Comparison of ENCODE assay signal across 20 mouse cellular contexts in the genomic region with DNA sequence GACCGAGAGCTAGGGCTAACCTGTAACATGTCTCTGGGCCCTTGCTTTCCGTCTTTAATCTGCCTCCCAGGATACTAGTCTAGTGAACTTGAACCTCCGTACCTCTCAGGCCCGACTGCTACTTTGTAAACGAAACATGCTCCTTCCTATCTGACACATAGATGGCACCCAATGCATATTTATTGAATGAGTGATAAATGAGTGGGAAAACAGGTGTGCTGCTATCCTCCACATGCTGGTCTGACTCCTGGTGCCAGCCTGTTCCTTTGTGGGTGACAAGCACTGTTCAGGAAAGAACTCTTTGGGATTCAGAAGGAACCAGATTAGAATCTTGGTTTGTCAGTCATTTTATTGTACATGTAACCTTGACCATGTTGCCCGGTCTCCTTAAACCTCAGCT.
A peak's percentile ranks its signal among the peaks of the same experiment; 100 is the strongest.
DNase-seq lines count a peak whose midpoint lies in the region; ATAC-seq and TF ChIP-seq lines count a peak whose summit lies in the region.
"Had no signal": no experiment of that assay in that cellular context is flagged by ENCODE, and none has a peak within 500 bp of the region (broad histone marks: within the 10 kb centered on the region; RNA-seq: fewer than 3 reads in every experiment).

No protein-coding gene starts in this region.

- H3K4me1 ChIP-seq in forebrain, embryonic 14.5 days (ENCODE audit: control insufficient read depth, insufficient read depth, low read length), result peaks cover 41% of the 10 kb centered on the region
- peaks cover 14% of the 10 kb centered on the region; the same call in 1 of the 2 replicates for H3K4me1 ChIP-seq in forebrain, embryonic 11.5 days (replicated peaks; ENCODE audit: control insufficient read depth, insufficient read depth, low read length)
- H3K4me1 ChIP-seq in forebrain, postnatal 0 days (ENCODE audit: insufficient read depth), result peaks cover 21% of the 10 kb centered on the region
- no peaks in the 10 kb centered on the region for H3K4me1 ChIP-seq in heart, embryonic 11.5 days (ENCODE audit: control insufficient read depth, insufficient read depth, low read length)
- H3K4me1 ChIP-seq: heart, embryonic 10.5 days; limb, embryonic 13.5 days had no signal

- no peak overlapping the region for H3ac ChIP-seq in C2C12 (ENCODE audit: control insufficient read depth, insufficient read length, low read depth)

- H3K79me2 ChIP-seq in C2C12 (ENCODE audit: control insufficient read depth, insufficient read depth), result no peaks in the 10 kb centered on the region

- peak; percentile 22; the same call in 1 of the 2 replicates for ATAC-seq in forebrain, embryonic 14.5 days
- no peak for ATAC-seq in forebrain, embryonic 11.5 days (replicated peaks; ENCODE audit: low FRiP score)
- ATAC-seq in forebrain, postnatal 0 days, result peak; percentile 5; the same call in 1 of the 2 replicates
- ATAC-seq in heart, embryonic 11.5 days (replicated peaks; ENCODE audit: insufficient number of reproducible peaks, low FRiP score, low TSS enrichment), result no peak

- no peaks in the 10 kb centered on the region for H3K9me3 ChIP-seq in forebrain, embryonic 14.5 days (replicated peaks; ENCODE audit: control insufficient read depth, low read length)
- no peaks in the 10 kb centered on the region for H3K9me3 ChIP-seq in forebrain, embryonic 11.5 days (ENCODE audit: control insufficient read depth, low read length)
- no peaks in the 10 kb centered on the region for H3K9me3 ChIP-seq in forebrain, postnatal 0 days (ENCODE audit: low read length)
- no peaks in the 10 kb centered on the region for H3K9me3 ChIP-seq in heart, embryonic 11.5 days (replicated peaks; ENCODE audit: control insufficient read depth, low read length)
- H3K9me3 ChIP-seq: heart, embryonic 10.5 days; limb, embryonic 13.5 days; liver, embryonic 13.5 days; neural tube, embryonic 13.5 days had no signal

- no peaks in the 10 kb centered on the region for H3K79me3 ChIP-seq in C2C12 (ENCODE audit: low read depth)

- 0 out of 2 replicates have a peak overlapping the region, but pooled peaks have one; percentile 6 for H3K9ac ChIP-seq in forebrain, embryonic 14.5 days (ENCODE audit: low read length)
- no peak overlapping the region for H3K9ac ChIP-seq in forebrain, embryonic 11.5 days (ENCODE audit: low read length)
- no peak overlapping the region for H3K9ac ChIP-seq in forebrain, postnatal 0 days
- no peak overlapping the region for H3K9ac ChIP-seq in heart, embryonic 11.5 days (ENCODE audit: low read depth, low read length)
- H3K9ac ChIP-seq: hindbrain, embryonic 14.5 days; limb, embryonic 13.5 days; liver, embryonic 13.5 days; lung, embryonic 14.5 days; neural tube, embryonic 13.5 days had no signal

- peak; percentile 70 for DNase-seq in forebrain, embryonic 14.5 days (ENCODE audit: low spot score)
- no peak for DNase-seq in forebrain, embryonic 11.5 days (ENCODE audit: low spot score)
- DNase-seq in layer of hippocampus, adult 2 months (ENCODE audit: low spot score in 2 of 2), result no peak
- no peak for DNase-seq in layer of hippocampus, postnatal 10 days (ENCODE audit: low spot score in 2 of 2)
- peak; percentile 63 for DNase-seq in forebrain, postnatal 0 days
- no peak for DNase-seq in kidney, adult 11 months
- DNase-seq: adrenal gland, postnatal 10 days; cerebellum, adult 9-11 months; heart, postnatal 14 days; kidney, adult 8-10 months; kidney, postnatal 14 days; liver, embryonic 13.5 days; lung, embryonic 14.5 days; lung, postnatal 4 days had no signal

- 67% methylated on average over 6 of the region's 6 CpGs for WGBS in forebrain, embryonic 14.5 days
- 87% methylated on average over 6 of the region's 6 CpGs for WGBS in forebrain, embryonic 11.5 days
- 60% methylated on average over 6 of the region's 6 CpGs for WGBS in forebrain, postnatal 0 days
- WGBS in heart, embryonic 11.5 days (ENCODE audit: insufficient replicate concordance), result 80% methylated on average over 6 of the region's 6 CpGs

- H3K4me2 ChIP-seq in forebrain, embryonic 14.5 days (ENCODE audit: low read length), result peak overlapping the region; percentile 15; the same call in 1 of the 2 replicates
- H3K4me2 ChIP-seq in forebrain, embryonic 11.5 days (ENCODE audit: low read depth, low read length, severe bottlenecking), result no peak overlapping the region
- no peak overlapping the region for H3K4me2 ChIP-seq in forebrain, postnatal 0 days (ENCODE audit: low read depth)
- no peak overlapping the region for H3K4me2 ChIP-seq in heart, embryonic 11.5 days
- H3K4me2 ChIP-seq: hindbrain, embryonic 14.5 days; limb, embryonic 13.5 days; liver, embryonic 13.5 days; lung, embryonic 14.5 days; neural tube, embryonic 13.5 days had no signal

- H3K36me3 ChIP-seq in forebrain, embryonic 14.5 days (ENCODE audit: control insufficient read depth, insufficient read depth, low read length), result no peaks in the 10 kb centered on the region
- H3K36me3 ChIP-seq in forebrain, embryonic 11.5 days (ENCODE audit: control insufficient read depth, insufficient read depth, low read length), result no peaks in the 10 kb centered on the region
- H3K36me3 ChIP-seq in C2C12 (ENCODE audit: control insufficient read depth, insufficient read depth), result no peaks in the 10 kb centered on the region
- no peaks in the 10 kb centered on the region for H3K36me3 ChIP-seq in forebrain, postnatal 0 days (ENCODE audit: insufficient read depth)
- H3K36me3 ChIP-seq in heart, embryonic 11.5 days (ENCODE audit: control insufficient read depth, insufficient read depth, low read length), result no peaks in the 10 kb centered on the region
- H3K36me3 ChIP-seq: heart, embryonic 10.5 days; limb, embryonic 13.5 days; liver, embryonic 13.5 days; neural tube, embryonic 13.5 days had no signal

- H3K27me3 ChIP-seq in forebrain, embryonic 14.5 days (replicated peaks; ENCODE audit: control insufficient read depth, insufficient read depth, low read length), result no peaks in the 10 kb centered on the region
- no peaks in the 10 kb centered on the region for H3K27me3 ChIP-seq in forebrain, embryonic 11.5 days (ENCODE audit: control insufficient read depth, insufficient read depth, low read length)
- H3K27me3 ChIP-seq in C2C12 (ENCODE audit: control insufficient read depth, insufficient read depth, insufficient read length), result no peaks in the 10 kb centered on the region
- H3K27me3 ChIP-seq in forebrain, postnatal 0 days (ENCODE audit: insufficient read depth, low read length), result no peaks in the 10 kb centered on the region
- no peaks in the 10 kb centered on the region for H3K27me3 ChIP-seq in heart, embryonic 11.5 days (ENCODE audit: control insufficient read depth, insufficient read depth, low read length)
- H3K27me3 ChIP-seq: limb, embryonic 13.5 days; liver, embryonic 13.5 days had no signal

- peak; percentile 53 for TF ChIP-seq CTCF in layer of hippocampus, adult 2 months (conservative IDR thresholded peaks at IDR 0.05)
- TF ChIP-seq CTCF in C2C12 (IDR thresholded peaks at IDR 0.05; ENCODE audit: control insufficient read depth, insufficient read depth, insufficient read length), result no peak
- no peak for TF ChIP-seq CTCF in forebrain, postnatal 0 days (IDR thresholded peaks at IDR 0.05; ENCODE audit: low read depth)

- H3K27ac ChIP-seq in forebrain, embryonic 14.5 days (ENCODE audit: low read depth, low read length), result peak overlapping the region; percentile 69
- no peak overlapping the region for H3K27ac ChIP-seq in forebrain, embryonic 11.5 days (ENCODE audit: low read depth, low read length)
- H3K27ac ChIP-seq in layer of hippocampus, adult 2 months, result peak overlapping the region; percentile 88
- H3K27ac ChIP-seq in forebrain, postnatal 0 days (ENCODE audit: low read depth, low read length), result peak overlapping the region; percentile 80
- H3K27ac ChIP-seq in heart, embryonic 11.5 days (ENCODE audit: low read depth, low read length), result no peak overlapping the region
- H3K27ac ChIP-seq: heart, embryonic 10.5 days; hindbrain, embryonic 14.5 days; limb, embryonic 13.5 days; liver, embryonic 13.5 days; neural tube, embryonic 13.5 days had no signal

- no peak overlapping the region for H3K4me3 ChIP-seq in forebrain, embryonic 14.5 days (ENCODE audit: low read depth, low read length)
- no peak overlapping the region for H3K4me3 ChIP-seq in forebrain, embryonic 11.5 days (ENCODE audit: low read depth, low read length)
- H3K4me3 ChIP-seq in layer of hippocampus, adult 2 months, result no peak overlapping the region
- no peak overlapping the region for H3K4me3 ChIP-seq in C2C12 (ENCODE audit: insufficient read depth, poor library complexity, severe bottlenecking)
- H3K4me3 ChIP-seq in forebrain, postnatal 0 days (ENCODE audit: low read depth, low read length), result no peak overlapping the region
- no peak overlapping the region for H3K4me3 ChIP-seq in heart, embryonic 11.5 days (ENCODE audit: low read depth, low read length)
- H3K4me3 ChIP-seq: heart, embryonic 10.5 days; limb, embryonic 13.5 days; liver, embryonic 13.5 days; neural tube, embryonic 13.5 days had no signal

TF ChIP-seq in C2C12, 6 proteins besides CTCF, POLR2A, EP300 and RAD21:
- peak; percentile 45 for TF ChIP-seq MYOD1 (IDR thresholded peaks at IDR 0.05; ENCODE audit: control insufficient read depth, insufficient read length, low read depth)
- no peak for TF ChIP-seq USF1 (IDR thresholded peaks at IDR 0.05; ENCODE audit: low read depth)

Comparison
In these comparisons a context has a peak if more than half of its experiments do, and no peak if none do; other contexts are left out.
1. ATAC-seq: peak in forebrain, embryonic 14.5 days (single experiment) and forebrain, postnatal 0 days (single experiment); none in forebrain, embryonic 11.5 days (single experiment) and heart, embryonic 11.5 days (single experiment).
2. DNase-seq: peak in forebrain, embryonic 14.5 days (single experiment) and forebrain, postnatal 0 days (single experiment); none in forebrain, embryonic 11.5 days (single experiment), layer of hippocampus, adult 2 months (0 of 2), layer of hippocampus, postnatal 10 days (0 of 2) and kidney, adult 11 months (single experiment).
3. H3K27ac ChIP-seq: peak in forebrain, embryonic 14.5 days (single experiment), layer of hippocampus, adult 2 months (single experiment) and forebrain, postnatal 0 days (single experiment); none in forebrain, embryonic 11.5 days (single experiment) and heart, embryonic 11.5 days (single experiment).